ENCODE assay signal across 15 mouse cellular contexts in the genomic region with DNA sequence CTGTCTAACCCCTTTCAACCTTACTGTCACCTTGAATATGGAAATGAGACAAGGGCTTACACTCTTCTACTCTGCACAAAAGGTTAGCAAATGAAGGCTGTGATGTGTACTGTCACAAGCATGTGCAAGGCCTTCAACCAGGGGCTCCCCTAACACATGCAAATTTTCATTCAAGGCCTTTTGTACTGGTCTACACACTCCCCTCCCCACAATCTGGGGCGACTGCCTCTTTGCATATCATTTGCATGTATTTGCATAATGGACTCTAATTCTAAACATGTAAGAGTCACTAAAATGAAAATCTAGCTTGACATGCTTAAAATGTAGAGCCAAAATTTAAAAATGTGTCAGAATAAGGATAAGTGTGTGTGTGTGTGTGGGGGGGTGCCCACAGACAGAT. TPM values are rescaled to one million over a fixed set of nuclear protein-coding genes. Genes with fewer than 3 reads are reported as not detected.
A peak's percentile ranks its signal among the peaks of the same experiment; 100 is the strongest.
DNase-seq lines count a peak whose midpoint lies in the region; ATAC-seq and TF ChIP-seq lines count a peak whose summit lies in the region.
"Had no signal": no experiment of that assay in that cellular context is flagged by ENCODE, and none has a peak within 500 bp of the region (broad histone marks: within the 10 kb centered on the region; RNA-seq: fewer than 3 reads in every experiment).

No protein-coding gene starts in this region.

- no peak overlapping the region for H3K9ac ChIP-seq in CH12.LX (ENCODE audit: insufficient read depth, low read depth)
- H3K9ac ChIP-seq in forebrain, embryonic 15.5 days (replicated peaks): no peak overlapping the region
- H3K9ac ChIP-seq in midbrain, embryonic 12.5 days (replicated peaks): no peak overlapping the region
- H3K9ac ChIP-seq: heart, embryonic 15.5 days; intestine, embryonic 15.5 days had no signal

- H3K27ac ChIP-seq in cerebellum, adult 2 months (ENCODE audit: insufficient read depth, low read length): peak overlapping the region; percentile 43
- no peak overlapping the region for H3K27ac ChIP-seq in CH12.LX (ENCODE audit: insufficient read depth, low read depth)
- peak overlapping the region; percentile 93 for H3K27ac ChIP-seq in forebrain, embryonic 15.5 days (replicated peaks)
- peak overlapping the region; percentile 67 for H3K27ac ChIP-seq in midbrain, embryonic 12.5 days (replicated peaks)
- H3K27ac ChIP-seq: heart, embryonic 15.5 days; intestine, embryonic 15.5 days; left cerebral cortex, adult 2 months had no signal

- no peaks in the 10 kb centered on the region for H3K27me3 ChIP-seq in cerebellum, adult 2 months (ENCODE audit: control insufficient read depth, insufficient read depth, low read length)
- H3K27me3 ChIP-seq in CH12.LX (replicated peaks): peaks cover 6% of the 10 kb centered on the region
- no peaks in the 10 kb centered on the region for H3K27me3 ChIP-seq in forebrain, embryonic 15.5 days
- H3K27me3 ChIP-seq in midbrain, embryonic 12.5 days: peaks cover 25% of the 10 kb centered on the region
- H3K27me3 ChIP-seq: heart, embryonic 15.5 days; intestine, embryonic 15.5 days had no signal

- WGBS in cerebellum, adult 2 months: 34% methylated on average over 1 of the region's 1 CpGs
- 9% methylated on average over 1 of the region's 1 CpGs for whole genome bisulfite sequencing in forebrain, embryonic 15.5 days
- 29% methylated on average over 1 of the region's 1 CpGs for WGBS in midbrain, embryonic 12.5 days
- 86% methylated on average over 1 of the region's 1 CpGs for WGBS in lung, adult 2 months

- H3K79me2 ChIP-seq in CH12.LX (replicated peaks; ENCODE audit: control insufficient read depth, extremely low read depth, insufficient read depth, poor library complexity, severe bottlenecking): no peaks in the 10 kb centered on the region

- H3K4me3 ChIP-seq in cerebellum, adult 2 months (replicated peaks; ENCODE audit: insufficient read depth, low read depth, low read length): no peak overlapping the region
- no peak overlapping the region for H3K4me3 ChIP-seq in CH12.LX (replicated peaks in 1 of 3; ENCODE audit: low read depth in 2 of 3, low read length in 2 of 3, poor library complexity in 1 of 3)
- no peak overlapping the region for H3K4me3 ChIP-seq in forebrain, embryonic 15.5 days
- no peak overlapping the region for H3K4me3 ChIP-seq in midbrain, embryonic 12.5 days
- H3K4me3 ChIP-seq in lung, adult 2 months (replicated peaks; ENCODE audit: extremely low read depth, low read depth, low read length): no peak overlapping the region
- H3K4me3 ChIP-seq: heart, embryonic 15.5 days; intestine, embryonic 15.5 days; left cerebral cortex, adult 2 months had no signal

- in situ Hi-C loops in CH12.LX (cut with MboI; ENCODE audit: low pct_ligation_motif_present, low pct_unique_long_range_greater_than_20kb, low sequenced_read_pairs): no loop called here

- peak; percentile 94 for ATAC-seq in forebrain, embryonic 15.5 days (replicated peaks)
- ATAC-seq in midbrain, embryonic 12.5 days (ENCODE audit: low FRiP score, low read depth): peak; percentile 92
- ATAC-seq: intestine, embryonic 15.5 days had no signal

- DNase-seq in cerebellum, adult 2 months: no peak
- no peak for DNase-seq in cerebellum, adult 9-11 months
- peak; percentile 33 for DNase-seq in CH12.LX (ENCODE audit: extremely low read depth)
- no peak for DNase-seq in liver
- no peak for DNase-seq in urinary bladder, postnatal 25 days (ENCODE audit: low spot score)
- no peak for DNase-seq in lung, adult 2 months
- DNase-seq: adrenal gland, postnatal 14 days; kidney, postnatal 36 days had no signal

- TF ChIP-seq POLR2A in cerebellum, adult 2 months (IDR thresholded peaks at IDR 0.05; ENCODE audit: borderline replicate concordance, insufficient read depth, low read length): no peak
- TF ChIP-seq POLR2A in CH12.LX (IDR thresholded peaks at IDR 0.05; ENCODE audit: low read depth, low read length): no peak
- TF ChIP-seq POLR2A in lung, adult 2 months (IDR thresholded peaks at IDR 0.05; ENCODE audit: borderline replicate concordance, extremely low read depth, low read depth, low read length): no peak

- no peak for TF ChIP-seq CTCF in cerebellum, adult 2 months (IDR thresholded peaks at IDR 0.05; ENCODE audit: borderline replicate concordance, insufficient read depth, low read depth, low read length)
- TF ChIP-seq CTCF in CH12.LX (conservative IDR thresholded peaks at IDR 0.05 in 1 of 2, IDR thresholded peaks at IDR 0.05 in 1 of 2; ENCODE audit: low read depth in 2 of 2, low read length in 2 of 2): no peak
- no peak for TF ChIP-seq CTCF in lung, adult 2 months (IDR thresholded peaks at IDR 0.05; ENCODE audit: insufficient read depth, low read length)

- TF ChIP-seq RAD21 in CH12.LX (IDR thresholded peaks at IDR 0.05; ENCODE audit: low read depth, low read length): no peak

- H3K9me3 ChIP-seq in CH12.LX (replicated peaks; ENCODE audit: low read length): no peaks in the 10 kb centered on the region
- H3K9me3 ChIP-seq in forebrain, embryonic 15.5 days: no peaks in the 10 kb centered on the region
- H3K9me3 ChIP-seq in midbrain, embryonic 12.5 days: no peaks in the 10 kb centered on the region
- H3K9me3 ChIP-seq: heart, embryonic 15.5 days; intestine, embryonic 15.5 days had no signal

- H3K4me2 ChIP-seq in CH12.LX (ENCODE audit: insufficient read depth, low read depth, poor library complexity, severe bottlenecking): no peak overlapping the region
- no peak overlapping the region for H3K4me2 ChIP-seq in forebrain, embryonic 15.5 days (replicated peaks)
- H3K4me2 ChIP-seq in midbrain, embryonic 12.5 days (replicated peaks): no peak overlapping the region
- H3K4me2 ChIP-seq: heart, embryonic 15.5 days; intestine, embryonic 15.5 days had no signal

- dilution Hi-C loops in CH12.LX (cut with MboI; ENCODE audit: extremely low pct_ligation_motif_present, extremely low pct_unique_long_range_greater_than_20kb, low sequenced_read_pairs): no loop called here

- H3K4me1 ChIP-seq in cerebellum, adult 2 months (ENCODE audit: control insufficient read depth, insufficient read depth, low read length): peaks cover 46% of the 10 kb centered on the region
- H3K4me1 ChIP-seq in CH12.LX (ENCODE audit: control insufficient read depth in 1 of 2, insufficient read depth in 2 of 2): peaks cover 9 to 37% of the 10 kb centered on the region in 2 experiments
- peaks cover 72% of the 10 kb centered on the region for H3K4me1 ChIP-seq in forebrain, embryonic 15.5 days
- peaks cover 58% of the 10 kb centered on the region for H3K4me1 ChIP-seq in midbrain, embryonic 12.5 days
- H3K4me1 ChIP-seq in lung, adult 2 months (ENCODE audit: control insufficient read depth, insufficient read depth, low read length): no peaks in the 10 kb centered on the region

- no peaks in the 10 kb centered on the region for H3K36me3 ChIP-seq in CH12.LX (replicated peaks in 1 of 2; ENCODE audit: control insufficient read depth in 1 of 2, insufficient read depth in 1 of 2, low read length in 1 of 2)
- H3K36me3 ChIP-seq in forebrain, embryonic 15.5 days: peaks cover 1% of the 10 kb centered on the region; the same call in 1 of the 2 replicates
- no peaks in the 10 kb centered on the region for H3K36me3 ChIP-seq in midbrain, embryonic 12.5 days
- H3K36me3 ChIP-seq: heart, embryonic 15.5 days; intestine, embryonic 15.5 days had no signal

- TF ChIP-seq EP300 in CH12.LX (IDR thresholded peaks at IDR 0.05; ENCODE audit: low read length): no peak

TF ChIP-seq in CH12.LX, 34 proteins besides CTCF, POLR2A, EP300 and RAD21:
- TF ChIP-seq POLR2AphosphoS2 (IDR thresholded peaks at IDR 0.05; ENCODE audit: low read depth, low read length) (no peak), ELF1 (IDR thresholded peaks at IDR 0.05; ENCODE audit: low read depth, low read length) (no peak), JUN (IDR thresholded peaks at IDR 0.05; ENCODE audit: insufficient read depth, low read depth, low read length) (no peak), NRF1 (IDR thresholded peaks at IDR 0.05; ENCODE audit: low read depth, low read length) (no peak), NELFE (IDR thresholded peaks at IDR 0.05; ENCODE audit: low read depth, low read length) (no peak), MAZ (IDR thresholded peaks at IDR 0.05; ENCODE audit: low read depth, low read length) (no peak), PAX5 (IDR thresholded peaks at IDR 0.05; ENCODE audit: low read length) (no peak), MAX (IDR thresholded peaks at IDR 0.05; ENCODE audit: low read length) (no peak), ZKSCAN1 (IDR thresholded peaks at IDR 0.05; ENCODE audit: borderline replicate concordance, low read depth, low read length) (no peak), ZC3H11A (IDR thresholded peaks at IDR 0.05; ENCODE audit: low read depth, low read length) (no peak)

RNA-seq across cellular contexts. Expression of gene Bfsp2, which starts 24.4 kb away (rescaled TPM):
- 7.6 and 9.2 TPM in 2 replicates for polyA plus RNA-seq in cerebellum, adult 2 months (2012; rRNA removed)
- total RNA-seq in CH12.LX (2012; rRNA removed) (0.55 and 0.64 TPM in 2 replicates), CH12.LX (2014; rRNA removed) (3.4 and 4.1 TPM in 2 replicates)
- 4.8 and 5.7 TPM in 2 replicates for polyA plus RNA-seq in CH12.LX (2012; ENCODE audit: insufficient read length, low read depth)
- 2.0 and 2.3 TPM in 2 replicates for polyA plus RNA-seq in forebrain, embryonic 15.5 days (2015; fragmentation: Nextera tagmentation; extraction: Ambion mirVana)
- 2.4 and 5.5 TPM in 2 replicates for polyA plus RNA-seq in midbrain, embryonic 12.5 days (2016; fragmentation: Nextera tagmentation; extraction: Ambion mirVana)
- polyA plus RNA-seq in lung, adult 2 months (2012; rRNA removed): 0.23 and 0.33 TPM in 2 replicates
- total RNA-seq: adrenal gland, postnatal 14 days; liver, adult 2 months had no signal
- polyA plus RNA-seq: gonadal fat pad, adult 2 months had no signal
